Mouse (Mus musculus): ENCODE data around the gene Foxj2. TPM values are rescaled to one million over a fixed set of nuclear protein-coding genes. Genes with fewer than 3 reads are reported as not detected.
A peak's percentile ranks its signal among the peaks of the same experiment; 100 is the strongest.

The Foxj2 gene
- total and polyA plus RNA-seq, 3 experiments, result 1.9 to 5.4 (median 2.5) TPM

- no peak overlapping the region for H3K4me3 ChIP-seq (replicated peaks in 1 of 3; ENCODE audit: low read depth in 2 of 3, low read length in 2 of 3, poor library complexity in 1 of 3)
- H3K36me3 ChIP-seq (replicated peaks in 1 of 2; ENCODE audit: control insufficient read depth in 1 of 2, insufficient read depth in 1 of 2, low read length in 1 of 2), result peaks cover 69 to 91% of the 10 kb centered on the region in 2 experiments
- in situ Hi-C loops (cut with MboI; ENCODE audit: low pct_ligation_motif_present, low pct_unique_long_range_greater_than_20kb, low sequenced_read_pairs), result no loop called here
- TF ChIP-seq MYC (IDR thresholded peaks at IDR 0.05; ENCODE audit: low read depth, low read length) (no peak), POLR2AphosphoS2 (IDR thresholded peaks at IDR 0.05; ENCODE audit: low read depth, low read length) (no peak), MEF2A (IDR thresholded peaks at IDR 0.05; ENCODE audit: borderline replicate concordance, low read depth, low read length) (no peak), TBP (conservative IDR thresholded peaks at IDR 0.05; ENCODE audit: low read depth, low read length) (no peak), MAX (IDR thresholded peaks at IDR 0.05; ENCODE audit: low read length) (0 out of 2 replicates have a peak, but pooled peaks have one; percentile 54), NRF1 (IDR thresholded peaks at IDR 0.05; ENCODE audit: low read depth, low read length) (no peak), NELFE (IDR thresholded peaks at IDR 0.05; ENCODE audit: low read depth, low read length) (no peak), SMC3 (IDR thresholded peaks at IDR 0.05; ENCODE audit: low read depth, low read length) (peak; percentile 23; the same call in 1 of the 2 replicates), USF1 (IDR thresholded peaks at IDR 0.05; ENCODE audit: low read depth, low read length) (no peak), RAD21 (IDR thresholded peaks at IDR 0.05; ENCODE audit: low read depth, low read length) (peak; percentile 7; the same call in 1 of the 2 replicates), KAT2A (IDR thresholded peaks at IDR 0.05; ENCODE audit: insufficient replicate concordance, low read length) (no peak), USF2 (conservative IDR thresholded peaks at IDR 0.05; ENCODE audit: low read depth, low read length) (no peak), EP300 (IDR thresholded peaks at IDR 0.05; ENCODE audit: low read length) (no peak), E2F4 (IDR thresholded peaks at IDR 0.05; ENCODE audit: insufficient replicate concordance, low read depth, low read length) (no peak), CHD1 (IDR thresholded peaks at IDR 0.05; ENCODE audit: low read depth, low read length) (no peak), CTCF (conservative IDR thresholded peaks at IDR 0.05 in 1 of 2, IDR thresholded peaks at IDR 0.05 in 1 of 2; ENCODE audit: low read depth in 2 of 2, low read length in 2 of 2) (peak; percentile 13 to 63; a peak in 2 of 4 replicates)
- dilution Hi-C loops (cut with MboI; ENCODE audit: extremely low pct_ligation_motif_present, extremely low pct_unique_long_range_greater_than_20kb, low sequenced_read_pairs), result no loop called here
- H3K9me3 ChIP-seq (replicated peaks; ENCODE audit: low read length), result peaks cover 9% of the 10 kb centered on the region
- peak overlapping the region; percentile 41; the same call in 1 of the 2 replicates for H3K27ac ChIP-seq (ENCODE audit: insufficient read depth, low read depth)
- H3K27me3 ChIP-seq (replicated peaks), result no peaks in the 10 kb centered on the region
- no peaks in the 10 kb centered on the region for H3K79me2 ChIP-seq (replicated peaks; ENCODE audit: control insufficient read depth, extremely low read depth, insufficient read depth, poor library complexity, severe bottlenecking)
- DNase-seq (ENCODE audit: extremely low read depth), result no peak
- H3K4me2 ChIP-seq (ENCODE audit: insufficient read depth, low read depth, poor library complexity, severe bottlenecking), result no peak overlapping the region
- peaks cover 5 to 49% of the 10 kb centered on the region in 2 experiments for H3K4me1 ChIP-seq (ENCODE audit: control insufficient read depth in 1 of 2, insufficient read depth in 2 of 2)
- no peak overlapping the region for H3K9ac ChIP-seq (ENCODE audit: insufficient read depth, low read depth)
Observed at GRCm38 (mm10) chr6:122836974-122837373, 17.3 kb downstream of the Foxj2 start.

GRCm38 (mm10) chr6:122837539-122837938 is 17.8 kb downstream of the Foxj2 start:
- H3K27ac ChIP-seq (ENCODE audit: insufficient read depth, low read depth), result peak overlapping the region; percentile 41; the same call in 1 of the 2 replicates
- peaks cover 69 to 88% of the 10 kb centered on the region in 2 experiments for H3K36me3 ChIP-seq (replicated peaks in 1 of 2; ENCODE audit: control insufficient read depth in 1 of 2, insufficient read depth in 1 of 2, low read length in 1 of 2)
- H3K9me3 ChIP-seq (replicated peaks; ENCODE audit: low read length), result peaks cover 9% of the 10 kb centered on the region
- in situ Hi-C loops (cut with MboI; ENCODE audit: low pct_ligation_motif_present, low pct_unique_long_range_greater_than_20kb, low sequenced_read_pairs) (no loop called here), dilution Hi-C loops (cut with MboI; ENCODE audit: extremely low pct_ligation_motif_present, extremely low pct_unique_long_range_greater_than_20kb, low sequenced_read_pairs) (no loop called here)
- DNase-seq (ENCODE audit: extremely low read depth), result peak; percentile 69
- no peak overlapping the region for H3K9ac ChIP-seq (ENCODE audit: insufficient read depth, low read depth)
- H3K79me2 ChIP-seq (replicated peaks; ENCODE audit: control insufficient read depth, extremely low read depth, insufficient read depth, poor library complexity, severe bottlenecking), result no peaks in the 10 kb centered on the region
- TF ChIP-seq MXI1 (IDR thresholded peaks at IDR 0.05; ENCODE audit: low read depth, low read length) (no peak), EP300 (IDR thresholded peaks at IDR 0.05; ENCODE audit: low read length) (peak; percentile 89), NRF1 (IDR thresholded peaks at IDR 0.05; ENCODE audit: low read depth, low read length) (no peak), TCF12 (IDR thresholded peaks at IDR 0.05; ENCODE audit: low read depth, low read length) (peak; percentile 80), ETS1 (conservative IDR thresholded peaks at IDR 0.05; ENCODE audit: low read depth, low read length) (peak; percentile 62), MAFK (IDR thresholded peaks at IDR 0.05; ENCODE audit: insufficient replicate concordance, low read length) (peak; percentile 33; the same call in 1 of the 2 replicates), BHLHE40 (IDR thresholded peaks at IDR 0.05; ENCODE audit: low read depth, low read length) (peak; percentile 75), IRF4 (IDR thresholded peaks at IDR 0.05; ENCODE audit: low read depth, low read length) (peak; percentile 87), MYC (IDR thresholded peaks at IDR 0.05; ENCODE audit: low read depth, low read length) (0 out of 2 replicates have a peak, but pooled peaks have one; percentile 45), NELFE (IDR thresholded peaks at IDR 0.05; ENCODE audit: low read depth, low read length) (no peak), MEF2A (IDR thresholded peaks at IDR 0.05; ENCODE audit: borderline replicate concordance, low read depth, low read length) (peak; percentile 43; the same call in 1 of the 2 replicates), CTCF (conservative IDR thresholded peaks at IDR 0.05 in 1 of 2, IDR thresholded peaks at IDR 0.05 in 1 of 2; ENCODE audit: low read depth in 2 of 2, low read length in 2 of 2) (no peak), JUN (IDR thresholded peaks at IDR 0.05; ENCODE audit: insufficient read depth, low read depth, low read length) (peak; percentile 64; the same call in 1 of the 2 replicates), KAT2A (IDR thresholded peaks at IDR 0.05; ENCODE audit: insufficient replicate concordance, low read length) (no peak), JUND (conservative IDR thresholded peaks at IDR 0.05; ENCODE audit: low read depth, low read length) (peak; percentile 59; the same call in 1 of the 2 replicates), RCOR1 (conservative IDR thresholded peaks at IDR 0.05; ENCODE audit: low read depth, low read length) (peak; percentile 81), MAX (IDR thresholded peaks at IDR 0.05; ENCODE audit: low read length) (peak; percentile 38; the same call in 1 of the 2 replicates), POLR2AphosphoS2 (IDR thresholded peaks at IDR 0.05; ENCODE audit: low read depth, low read length) (no peak), GABPA (IDR thresholded peaks at IDR 0.05; ENCODE audit: insufficient replicate concordance, low read depth, low read length) (no peak), CHD2 (IDR thresholded peaks at IDR 0.05; ENCODE audit: low read length) (peak; percentile 20; the same call in 1 of the 2 replicates), ELF1 (IDR thresholded peaks at IDR 0.05; ENCODE audit: low read depth, low read length) (no peak)
- no peak overlapping the region for H3K4me2 ChIP-seq (ENCODE audit: insufficient read depth, low read depth, poor library complexity, severe bottlenecking)
- no peaks in the 10 kb centered on the region for H3K27me3 ChIP-seq (replicated peaks)
- H3K4me3 ChIP-seq (replicated peaks in 1 of 3; ENCODE audit: low read depth in 2 of 3, low read length in 2 of 3, poor library complexity in 1 of 3), result peak overlapping the region in 1 of 3 experiments; percentile 32
- H3K4me1 ChIP-seq (ENCODE audit: control insufficient read depth in 1 of 2, insufficient read depth in 2 of 2), result peaks cover 5 to 49% of the 10 kb centered on the region in 2 experiments
